Mouse (Mus musculus): ENCODE results near the gene Rbpjl. TPM values are rescaled to one million over a fixed set of nuclear protein-coding genes. Genes with fewer than 3 reads are reported as not detected.
A peak's percentile ranks its signal among the peaks of the same experiment; 100 is the strongest.

The Rbpjl gene
- 0.05 and 0.08 TPM in 2 replicates for polyA plus RNA-seq (2015; fragmentation: Nextera tagmentation; extraction: Ambion mirVana)

GRCm38 (mm10) chr2:164402906-164403305 lies at the start of gene Rbpjl:
TSS of gene Rbpjl (plus strand) at chr2:164403141.
- Histone ChIP-seq H3K27ac (no peak within 1 kb of the TSS), H3K9me3 (replicated peaks) (peaks cover 2% of the 10 kb centered on the region), H3K4me2 (0 out of 2 replicates have a peak within 1 kb of the TSS, but pooled peaks have one; percentile 63), H3K9ac (no peak within 1 kb of the TSS), H3K4me3 (replicated peaks) (peak within 1 kb of the TSS; percentile 39; the same call in 1 of the 2 replicates), H3K27me3 (peaks cover 93% of the 10 kb centered on the region), H3K36me3 (no peaks in the 10 kb centered on the region), H3K4me1 (peaks cover 37% of the 10 kb centered on the region)
- ATAC-seq (replicated peaks; ENCODE audit: low FRiP score): no peak
- 4% methylated on average over 17 of the region's 17 CpGs for WGBS

- 0 out of 2 replicates have a peak, but pooled peaks cover 2% of the 10 kb centered on the region for H3K27me3 ChIP-seq
- no peak for ATAC-seq (replicated peaks; ENCODE audit: low FRiP score)
- 91% methylated on average over 11 of the region's 11 CpGs for WGBS
Measured at GRCm38 (mm10) chr2:164353356-164353755, 49.6 kb upstream of the Rbpjl start.

GRCm38 (mm10) chr2:164356177-164356967 lies 46.6 kb upstream of the Rbpjl start:
- Histone ChIP-seq H3K9ac (no peak overlapping the region), H3K4me3 (replicated peaks) (no peak overlapping the region), H3K27ac (no peak overlapping the region), H3K36me3 (no peaks in the 10 kb centered on the region), H3K4me2 (no peak overlapping the region), H3K27me3 (peaks cover 9% of the 10 kb centered on the region; the same call in 1 of the 2 replicates), H3K4me1 (no peaks in the 10 kb centered on the region), H3K9me3 (replicated peaks) (no peaks in the 10 kb centered on the region)
- WGBS: 72% methylated on average over 11 of the region's 11 CpGs
- ATAC-seq (replicated peaks; ENCODE audit: low FRiP score): no peak

More at GRCm38 (mm10) chr2:164353356-164353755, 49.6 kb upstream of the Rbpjl start:
- no peaks in the 10 kb centered on the region for H3K4me1 ChIP-seq
- no peak overlapping the region for H3K4me2 ChIP-seq
- no peak overlapping the region for H3K9ac ChIP-seq
- no peaks in the 10 kb centered on the region for H3K36me3 ChIP-seq
- no peak overlapping the region for H3K27ac ChIP-seq
- H3K4me3 ChIP-seq (replicated peaks): no peak overlapping the region
- no peaks in the 10 kb centered on the region for H3K9me3 ChIP-seq (replicated peaks)

- Histone ChIP-seq H3K9ac (no peak overlapping the region), H3K4me2 (no peak overlapping the region), H3K9me3 (replicated peaks) (no peaks in the 10 kb centered on the region), H3K4me1 (0 out of 2 replicates have a peak, but pooled peaks cover 3% of the 10 kb centered on the region), H3K27me3 (peaks cover 13% of the 10 kb centered on the region; the same call in 1 of the 2 replicates), H3K36me3 (no peaks in the 10 kb centered on the region), H3K4me3 (replicated peaks) (no peak overlapping the region), H3K27ac (no peak overlapping the region)
- 83% methylated on average over 3 of the region's 3 CpGs for WGBS
- ATAC-seq (replicated peaks; ENCODE audit: low FRiP score): no peak
Measured at GRCm38 (mm10) chr2:164358373-164358772, 44.6 kb upstream of the Rbpjl start.

GRCm38 (mm10) chr2:164359031-164359430 lies 43.9 kb upstream of the Rbpjl start:
- Histone ChIP-seq H3K9ac (no peak overlapping the region), H3K36me3 (no peaks in the 10 kb centered on the region), H3K27me3 (peaks cover 13% of the 10 kb centered on the region; the same call in 1 of the 2 replicates), H3K4me1 (0 out of 2 replicates have a peak, but pooled peaks cover 3% of the 10 kb centered on the region), H3K4me2 (no peak overlapping the region), H3K9me3 (replicated peaks) (no peaks in the 10 kb centered on the region), H3K4me3 (replicated peaks) (no peak overlapping the region), H3K27ac (no peak overlapping the region)
- ATAC-seq (replicated peaks; ENCODE audit: low FRiP score): no peak
- 87% methylated on average over 5 of the region's 5 CpGs for WGBS

- Histone ChIP-seq H3K27me3 (peaks cover 13% of the 10 kb centered on the region; the same call in 1 of the 2 replicates), H3K4me1 (0 out of 2 replicates have a peak, but pooled peaks cover 3% of the 10 kb centered on the region), H3K9me3 (replicated peaks) (no peaks in the 10 kb centered on the region), H3K9ac (no peak overlapping the region), H3K27ac (no peak overlapping the region), H3K4me3 (replicated peaks) (no peak overlapping the region), H3K36me3 (no peaks in the 10 kb centered on the region), H3K4me2 (no peak overlapping the region)
- 80% methylated on average over 5 of the region's 5 CpGs for WGBS
- ATAC-seq (replicated peaks; ENCODE audit: low FRiP score): no peak
Measured at GRCm38 (mm10) chr2:164359668-164360067, 43.3 kb upstream of the Rbpjl start.

- H3K27me3 ChIP-seq: peaks cover 11% of the 10 kb centered on the region; the same call in 1 of the 2 replicates
- H3K4me3 ChIP-seq (replicated peaks): no peak overlapping the region
- no peaks in the 10 kb centered on the region for H3K9me3 ChIP-seq (replicated peaks)
- no peak overlapping the region for H3K27ac ChIP-seq
- 0 out of 2 replicates have a peak, but pooled peaks cover 3% of the 10 kb centered on the region for H3K4me1 ChIP-seq
- H3K36me3 ChIP-seq: no peaks in the 10 kb centered on the region
- no peak overlapping the region for H3K4me2 ChIP-seq
- 40% methylated on average over 13 of the region's 13 CpGs for WGBS
- no peak overlapping the region for H3K9ac ChIP-seq
- no peak for ATAC-seq (replicated peaks; ENCODE audit: low FRiP score)
Measured at GRCm38 (mm10) chr2:164360974-164361657, 41.8 kb upstream of the Rbpjl start.

- Histone ChIP-seq H3K36me3 (no peaks in the 10 kb centered on the region), H3K4me1 (0 out of 2 replicates have a peak, but pooled peaks cover 3% of the 10 kb centered on the region), H3K9me3 (replicated peaks) (no peaks in the 10 kb centered on the region), H3K27ac (no peak overlapping the region), H3K4me2 (no peak overlapping the region), H3K4me3 (replicated peaks) (no peak overlapping the region), H3K27me3 (0 out of 2 replicates have a peak, but pooled peaks cover 3% of the 10 kb centered on the region), H3K9ac (no peak overlapping the region)
- no peak for ATAC-seq (replicated peaks; ENCODE audit: low FRiP score)
- WGBS: 53% methylated on average over 3 of the region's 3 CpGs
Measured at GRCm38 (mm10) chr2:164366947-164367346, 36.0 kb upstream of the Rbpjl start.

- no peaks in the 10 kb centered on the region for H3K9me3 ChIP-seq (replicated peaks)
- WGBS: 83% methylated on average over 6 of the region's 6 CpGs
- no peaks in the 10 kb centered on the region for H3K4me1 ChIP-seq
- ATAC-seq (replicated peaks; ENCODE audit: low FRiP score): no peak
- H3K27ac ChIP-seq: no peak overlapping the region
- H3K4me3 ChIP-seq (replicated peaks): no peak overlapping the region
- H3K9ac ChIP-seq: no peak overlapping the region
- H3K36me3 ChIP-seq: no peaks in the 10 kb centered on the region
- H3K27me3 ChIP-seq: no peaks in the 10 kb centered on the region
- H3K4me2 ChIP-seq: no peak overlapping the region
Measured at GRCm38 (mm10) chr2:164368620-164369105, 34.3 kb upstream of the Rbpjl start.

- Histone ChIP-seq H3K4me2 (no peak overlapping the region), H3K9me3 (replicated peaks) (no peaks in the 10 kb centered on the region), H3K27me3 (no peaks in the 10 kb centered on the region), H3K9ac (no peak overlapping the region), H3K4me1 (no peaks in the 10 kb centered on the region), H3K4me3 (replicated peaks) (no peak overlapping the region), H3K36me3 (no peaks in the 10 kb centered on the region), H3K27ac (no peak overlapping the region)
- 86% methylated on average over 3 of the region's 3 CpGs for WGBS
- ATAC-seq (replicated peaks; ENCODE audit: low FRiP score): no peak
Measured at GRCm38 (mm10) chr2:164371371-164371770, 31.6 kb upstream of the Rbpjl start.

GRCm38 (mm10) chr2:164372408-164373053 lies 30.4 kb upstream of the Rbpjl start:
- no peak for ATAC-seq (replicated peaks; ENCODE audit: low FRiP score)
- 15% methylated on average over 3 of the region's 3 CpGs for WGBS
- H3K9ac ChIP-seq: no peak overlapping the region

More at GRCm38 (mm10) chr2:164372408-164373053, 30.4 kb upstream of the Rbpjl start:
- Histone ChIP-seq H3K4me1 (no peaks in the 10 kb centered on the region), H3K36me3 (no peaks in the 10 kb centered on the region), H3K9me3 (replicated peaks) (no peaks in the 10 kb centered on the region), H3K4me3 (replicated peaks) (no peak overlapping the region), H3K27ac (no peak overlapping the region), H3K4me2 (no peak overlapping the region), H3K27me3 (no peaks in the 10 kb centered on the region)

Data from kidney, embryonic 15.5 days (tissue).